Mouse (Mus musculus) frontal cortex, postnatal 36 days (tissue): ENCODE data around the gene Hdac4.

Source experiments
- DNase-seq, 2 experiments: peaks; one replicate each; pipeline ENCODE4 v3.0.0; 2022; ENCODE audit warnings: low spot score in 2 of 2

Gene Hdac4

DNA sequence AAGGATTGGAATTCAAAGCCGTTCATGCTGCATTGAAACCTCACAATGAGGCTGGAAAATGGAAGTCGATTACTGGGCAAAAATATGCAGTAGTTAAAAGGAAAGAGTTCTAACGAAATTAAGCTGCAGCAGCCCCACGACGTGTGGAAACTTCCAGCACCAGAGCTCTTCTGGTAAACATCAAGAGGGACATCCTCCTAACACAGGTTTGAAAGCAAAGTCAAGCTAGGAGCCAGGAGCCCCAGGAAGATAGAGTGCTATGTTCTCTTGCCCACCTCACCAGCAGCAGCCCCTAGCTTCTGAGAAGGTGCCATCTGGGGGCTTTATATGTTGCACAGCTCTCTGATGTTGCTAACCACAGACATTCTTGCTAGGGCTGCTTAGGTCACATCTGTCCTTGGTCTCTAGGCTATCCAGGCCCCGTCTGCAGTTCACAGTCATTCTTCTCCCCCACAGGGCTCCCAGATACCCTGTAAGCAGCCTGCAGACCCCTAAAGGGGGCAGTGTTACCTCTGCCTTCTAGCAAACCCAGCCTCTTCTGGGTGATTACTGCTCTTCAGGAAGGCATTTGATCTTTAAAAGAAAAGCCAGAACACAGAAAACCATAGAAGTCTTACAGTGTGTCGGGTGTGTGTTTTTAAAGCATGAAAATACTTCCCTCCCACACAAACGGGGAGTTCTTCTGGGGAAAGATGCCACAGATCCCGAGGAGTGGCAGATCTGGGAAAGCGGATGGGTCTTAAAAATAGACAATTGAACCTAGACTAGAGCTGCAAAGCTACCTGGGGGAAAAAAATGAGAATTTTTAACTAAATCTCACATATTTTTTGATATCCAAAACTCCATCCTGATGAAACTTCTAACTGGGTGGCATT, 17.2 kb downstream of the Hdac4 start:
- peak in 1 of 2 experiments; percentile 41 for DNase-seq

DNA sequence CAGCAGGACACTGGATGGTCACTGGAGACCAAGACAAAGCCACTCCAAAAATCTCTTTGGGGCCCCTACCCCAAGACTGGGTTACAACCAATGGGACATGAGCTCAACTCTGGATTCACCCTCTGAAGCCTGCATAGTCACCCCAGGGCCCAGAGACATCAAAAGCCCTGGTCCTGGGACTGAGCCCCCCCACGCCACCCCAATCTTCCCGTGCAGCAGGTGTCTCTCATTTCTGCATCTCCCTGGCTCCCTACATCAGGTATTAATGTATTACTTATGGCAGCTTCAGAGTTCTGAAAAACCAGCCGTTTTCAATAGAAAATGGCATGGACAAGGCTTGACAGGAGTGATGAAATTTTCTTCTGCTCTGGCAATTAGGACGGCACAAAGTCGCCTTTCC, 17.9 kb downstream of the Hdac4 start:
- no peak for DNase-seq

DNA sequence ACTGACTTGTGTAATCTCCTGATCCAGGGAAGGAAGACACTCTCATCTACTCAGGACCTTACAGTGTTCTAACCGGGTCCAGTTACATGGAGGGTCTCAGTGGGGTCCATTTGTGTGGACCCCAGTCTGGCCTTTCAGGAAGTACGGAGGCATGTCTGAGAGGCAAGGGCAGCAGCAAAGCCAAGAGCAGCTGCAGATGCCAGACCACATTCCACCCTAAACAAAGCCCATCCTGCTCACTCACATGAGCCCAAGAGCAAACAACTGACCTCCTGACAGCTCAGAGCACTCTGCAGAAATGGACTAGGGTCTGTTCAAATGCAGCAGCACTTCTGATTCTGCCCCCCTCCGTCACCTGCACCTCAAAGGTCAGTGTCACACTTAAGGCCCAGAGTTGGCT, 18.3 kb downstream of the Hdac4 start:
- no peak for DNase-seq

DNA sequence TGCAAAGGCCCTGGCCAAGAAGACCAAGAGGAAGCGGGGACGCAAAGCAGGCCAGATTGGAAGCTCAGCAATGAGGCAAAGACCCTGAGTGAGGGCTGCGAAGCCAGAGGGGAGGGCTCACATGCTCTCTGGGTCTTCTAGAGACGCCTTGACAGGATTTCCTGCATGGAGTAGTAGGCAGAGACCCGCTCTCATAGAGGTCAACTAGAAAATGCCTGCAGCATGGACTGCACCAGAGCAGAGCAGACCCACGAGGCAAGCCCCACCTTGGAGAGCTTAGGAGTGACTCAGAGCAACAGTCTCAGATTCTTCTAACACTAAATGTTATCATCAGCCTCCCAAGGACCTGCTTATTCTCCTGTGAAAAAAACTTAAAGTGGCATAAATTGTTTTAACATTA, 20.2 kb downstream of the Hdac4 start:
- no peak for DNase-seq

DNA sequence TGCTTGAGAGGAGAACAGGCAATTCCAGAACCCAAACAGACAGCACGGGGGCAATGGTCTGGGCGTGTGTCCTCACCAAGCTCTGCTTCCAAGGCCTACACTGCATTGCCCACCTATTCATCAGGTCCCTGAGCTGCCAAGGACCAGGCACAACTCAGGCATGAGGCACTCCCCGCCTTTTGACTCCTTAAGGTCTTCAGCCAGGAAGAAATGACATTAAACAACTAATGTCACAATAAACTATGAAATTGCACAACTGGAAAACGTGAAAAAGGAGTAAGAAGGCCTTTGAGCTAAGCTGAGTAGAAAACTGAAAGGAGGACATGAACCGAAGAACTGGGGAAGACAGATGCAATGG, 20.6 kb downstream of the Hdac4 start:
- no peak for DNase-seq

DNA sequence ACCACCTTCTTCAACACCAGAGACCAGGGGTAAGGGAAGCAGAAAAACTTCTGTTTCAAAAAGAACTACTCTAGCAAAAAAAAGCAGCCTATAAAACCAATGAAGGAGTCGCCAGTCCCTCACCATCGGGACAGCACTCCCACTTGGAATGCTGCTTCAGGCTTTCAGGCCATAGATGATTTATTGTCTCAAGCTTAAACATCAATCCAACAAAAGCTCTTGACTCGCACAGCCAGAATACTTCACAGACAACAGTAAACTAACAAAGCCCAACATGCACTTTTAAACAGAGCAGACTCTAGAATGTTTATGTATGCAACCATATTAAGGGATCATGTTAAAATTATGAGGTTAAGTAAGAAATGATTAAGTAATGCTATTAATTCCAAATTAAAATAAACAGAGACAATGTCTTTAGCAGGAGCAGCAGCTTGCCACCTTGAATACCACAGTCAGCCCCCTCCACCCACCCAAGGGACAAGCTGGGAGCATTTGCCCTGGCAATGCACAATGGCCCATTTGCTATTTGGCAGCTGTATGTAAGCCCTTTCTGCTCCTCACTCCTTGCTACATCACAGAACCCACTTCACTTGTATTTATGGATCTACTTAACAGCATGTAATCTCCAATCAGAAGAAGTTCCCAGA, 21.1 kb downstream of the Hdac4 start:
- DNase-seq = no peak

DNA sequence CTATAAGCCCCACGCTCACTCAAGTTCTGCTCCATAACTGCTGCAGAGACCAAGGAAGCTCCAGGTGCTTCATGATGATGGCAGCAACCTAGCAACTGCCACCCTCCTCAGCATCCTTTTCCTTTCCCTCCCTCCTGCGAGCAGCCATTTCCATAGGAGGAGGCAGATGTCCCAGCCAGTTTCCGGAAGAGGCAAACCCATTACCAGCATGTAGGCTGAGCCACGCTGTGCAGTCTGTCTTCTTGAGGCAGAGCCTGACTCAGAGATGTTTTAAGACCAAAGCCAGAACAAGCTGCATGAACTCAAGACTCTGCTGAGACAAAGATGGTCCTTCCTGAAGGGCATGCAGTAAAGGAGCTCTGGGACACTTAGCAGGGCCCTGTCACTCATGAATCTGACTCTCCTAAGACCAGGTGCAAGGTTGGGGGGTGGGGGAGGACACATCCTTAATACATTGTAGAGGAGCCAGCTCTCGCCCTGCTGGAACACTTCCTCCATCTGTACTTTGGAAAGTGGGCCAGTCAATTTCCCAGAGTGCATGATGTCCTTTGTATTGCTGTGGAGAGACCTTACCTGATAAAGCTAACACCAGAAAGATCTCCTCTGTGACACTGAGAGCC, 24.8 kb downstream of the Hdac4 start:
- peak; percentile 39 to 55 for DNase-seq

DNA sequence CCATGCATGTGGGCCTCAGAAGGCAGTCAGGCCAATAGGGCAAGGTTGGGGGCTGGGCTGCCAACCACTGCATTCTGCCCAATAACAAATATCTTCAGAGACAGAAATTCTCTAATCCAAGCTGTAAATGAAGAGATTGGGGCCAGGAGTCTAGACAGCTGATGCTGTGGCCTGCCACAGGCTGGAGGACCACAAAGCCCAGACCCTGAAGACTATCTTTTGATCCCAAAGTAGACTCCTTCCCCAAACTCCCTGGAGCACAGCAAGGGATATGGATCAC, 25.8 kb downstream of the Hdac4 start:
- no peak for DNase-seq

DNA sequence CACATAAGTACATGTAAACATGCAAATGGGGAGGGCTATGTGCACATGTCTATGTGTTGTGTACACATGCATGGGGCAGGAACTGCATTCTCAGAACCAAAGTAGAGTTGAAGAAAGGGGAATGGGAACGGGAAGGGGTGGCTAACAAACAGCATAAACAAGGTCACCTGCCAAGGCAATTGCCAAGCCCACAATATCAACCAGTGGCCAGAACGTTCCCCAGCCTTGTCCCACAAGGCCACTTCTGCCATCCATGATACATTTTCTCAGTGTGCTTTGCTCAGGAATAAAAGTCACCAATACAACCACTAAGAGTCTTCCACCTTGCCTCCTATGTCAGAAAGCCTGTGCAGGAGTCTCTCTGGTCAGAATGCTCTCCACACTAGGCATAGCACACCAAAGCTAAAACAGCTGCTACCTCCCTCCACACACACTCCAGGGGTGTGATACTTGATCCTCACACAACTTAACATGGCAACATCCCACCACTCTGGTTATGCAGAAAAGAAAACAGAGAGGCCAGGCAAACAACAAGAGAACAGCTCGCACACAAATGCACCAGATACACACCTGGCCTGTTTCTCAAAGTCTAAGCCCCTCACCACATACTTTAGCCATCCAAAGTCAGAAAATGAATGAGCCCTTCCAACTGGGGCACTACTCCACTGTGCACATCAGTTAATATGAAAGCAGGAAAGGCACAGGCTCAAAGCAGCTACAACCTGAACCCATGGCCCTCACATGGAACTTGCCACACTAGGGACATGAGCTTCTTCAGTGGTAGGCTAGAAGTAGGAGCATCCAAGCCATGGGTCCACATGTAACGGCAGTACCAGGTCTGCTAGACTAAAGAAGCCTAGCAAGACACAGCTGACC, 26.4 kb downstream of the Hdac4 start:
- no peak for DNase-seq

DNA sequence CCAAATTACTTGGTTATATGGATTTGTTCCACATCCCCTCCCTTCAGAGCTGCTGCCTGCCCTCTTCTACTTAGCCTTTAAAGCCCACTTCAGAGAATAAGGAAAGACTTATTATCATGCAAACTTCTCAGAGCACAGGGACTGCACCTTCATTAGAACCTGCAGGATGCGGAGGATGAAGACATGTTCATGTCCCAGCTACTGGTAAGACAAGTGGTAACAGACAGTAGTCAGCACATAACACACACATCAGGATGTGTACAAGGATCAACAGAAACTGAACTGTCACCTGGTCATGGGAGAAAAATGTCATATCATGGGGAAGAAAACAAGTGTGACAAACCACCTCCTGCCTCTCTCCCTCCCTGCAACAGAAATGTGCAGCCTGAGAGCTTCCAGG, 31.6 kb downstream of the Hdac4 start:
- no peak for DNase-seq

DNA sequence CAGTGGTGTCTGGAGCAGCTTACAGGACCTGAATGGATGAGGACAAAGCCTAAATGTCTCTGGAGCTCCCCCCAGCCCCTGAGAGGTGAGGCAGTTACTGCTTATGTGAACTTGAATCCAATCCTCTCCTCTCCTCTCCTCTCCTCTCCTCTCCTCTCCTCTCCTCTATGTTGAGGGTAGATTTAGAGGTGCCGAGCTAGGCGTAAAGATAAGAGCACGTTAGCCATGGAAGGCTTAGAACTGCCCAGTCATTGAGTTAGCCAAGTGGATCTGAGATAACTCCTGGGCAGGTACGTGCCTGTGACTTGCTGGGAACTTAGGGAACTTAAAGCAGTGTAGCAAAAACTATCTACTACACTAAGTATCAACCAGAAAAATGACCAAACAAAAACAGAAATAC, 35.7 kb downstream of the Hdac4 start:
- DNase-seq = no peak

DNA sequence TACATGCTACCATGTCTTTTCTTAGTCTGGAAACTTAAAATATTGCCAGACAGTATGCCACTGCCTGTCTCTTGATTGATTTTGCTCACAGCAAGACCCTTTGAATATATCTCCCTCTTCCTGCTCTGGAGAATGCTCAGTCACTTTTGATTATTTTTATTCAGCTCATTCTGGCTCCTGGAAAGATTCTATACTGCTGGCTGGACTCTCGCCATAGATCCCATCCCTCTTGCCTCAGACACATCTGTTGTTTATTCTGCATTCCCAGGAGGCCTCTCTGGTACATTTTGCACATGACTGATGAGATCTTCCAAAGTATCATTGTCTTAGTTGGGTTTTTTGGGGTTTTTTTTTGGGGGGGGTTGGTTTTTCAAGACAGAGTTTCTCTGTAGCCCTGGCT, 45.3 kb downstream of the Hdac4 start:
- DNase-seq = peak in 1 of 2 experiments; percentile 37

DNA sequence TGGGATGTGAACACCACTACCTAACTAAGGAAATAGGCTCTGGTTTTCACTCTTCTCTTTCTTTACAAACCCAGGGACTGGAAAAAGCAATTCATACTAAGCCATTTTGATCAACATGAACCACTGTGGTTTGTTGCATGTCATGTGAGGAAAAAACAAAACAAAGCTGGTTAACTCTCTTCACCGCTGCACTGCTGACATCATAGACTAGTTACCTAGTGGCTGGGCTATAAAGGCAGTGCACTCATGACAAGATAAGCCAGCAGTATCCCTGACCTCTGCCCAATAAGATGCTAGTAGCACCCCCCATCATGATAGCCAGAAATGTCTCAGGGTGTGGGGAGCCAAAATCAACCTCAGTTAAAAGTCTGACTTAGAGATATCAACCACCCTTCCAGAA, 47.0 kb downstream of the Hdac4 start:
- no peak for DNase-seq

DNA sequence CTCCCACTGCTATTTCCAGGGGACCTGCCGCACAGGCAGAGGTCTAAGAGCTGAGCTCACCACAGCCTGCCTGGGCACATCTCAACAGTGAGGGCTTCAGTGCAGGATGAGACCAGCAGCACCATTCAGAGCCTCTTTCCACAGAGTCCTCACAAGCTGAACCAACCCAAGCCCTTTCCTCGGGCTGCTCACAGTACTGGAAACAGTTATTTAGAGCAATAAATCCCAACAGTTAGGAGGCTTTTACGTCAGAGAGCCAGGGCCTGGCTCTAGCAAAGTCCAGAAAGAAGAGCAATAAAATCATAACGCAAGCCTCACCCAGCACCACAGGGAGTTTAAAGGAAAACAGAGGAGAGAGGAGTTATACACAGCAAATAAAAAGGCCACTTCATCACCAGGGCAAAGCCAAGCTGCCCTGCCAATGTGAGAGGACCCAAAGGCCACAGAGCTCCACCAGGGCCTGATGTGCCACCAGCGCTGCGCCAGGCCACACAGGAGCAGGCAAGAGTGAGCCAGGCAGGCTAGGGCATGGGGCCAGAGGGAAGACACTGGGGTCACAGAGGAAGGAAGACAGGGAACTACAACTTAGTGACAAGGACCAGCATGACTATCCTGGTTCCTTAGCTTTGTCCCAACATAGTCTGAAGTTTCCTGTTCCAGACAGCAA, 50.5 kb downstream of the Hdac4 start:
- no peak for DNase-seq

DNA sequence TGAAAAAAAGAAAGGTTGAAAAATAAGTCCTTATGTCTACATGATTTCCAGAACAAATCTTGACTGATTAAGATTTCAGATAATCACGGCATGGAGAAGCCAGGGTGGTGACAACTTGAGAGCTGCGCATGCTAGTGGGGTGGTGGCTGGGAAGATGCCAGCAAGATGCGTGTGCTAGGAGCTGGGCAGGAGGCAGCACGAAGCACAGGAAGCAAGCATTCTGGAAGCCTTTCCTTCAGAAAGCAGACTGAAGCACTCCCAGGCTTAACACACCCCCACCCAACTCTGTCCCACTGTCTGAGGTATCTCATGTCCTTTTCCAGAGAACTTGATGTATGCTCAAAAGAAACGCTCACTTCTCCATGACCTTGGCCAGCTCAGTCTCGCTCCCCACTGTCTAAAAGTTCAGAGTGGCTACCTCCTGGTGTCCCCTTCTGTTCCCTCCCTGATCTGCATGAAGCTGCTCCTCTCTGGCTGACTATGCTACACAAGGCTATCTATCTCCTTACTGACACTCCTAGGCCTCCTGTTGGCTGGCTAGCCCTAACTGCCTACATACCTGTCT, 52.1 kb downstream of the Hdac4 start:
- peak; percentile 41 to 45 for DNase-seq

DNA sequence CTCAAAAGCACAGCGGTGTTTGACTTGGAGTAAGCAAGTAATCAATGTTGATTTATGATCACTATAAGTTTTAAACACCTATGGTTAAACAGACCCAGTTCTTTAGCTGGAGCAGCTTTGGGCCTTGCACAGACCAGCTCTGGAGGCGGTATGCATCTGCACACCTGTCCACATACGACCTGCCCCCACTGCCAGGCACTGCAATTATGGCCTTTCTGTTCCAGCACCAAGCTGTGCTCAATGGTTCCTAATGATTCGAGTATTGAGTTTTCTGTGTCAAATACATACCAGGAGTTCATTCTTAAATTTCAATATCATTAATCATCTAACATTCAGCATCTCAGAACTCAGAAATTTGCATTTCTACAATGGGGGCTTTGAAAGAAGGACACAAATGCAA, 52.7 kb downstream of the Hdac4 start:
- DNase-seq = no peak

DNA sequence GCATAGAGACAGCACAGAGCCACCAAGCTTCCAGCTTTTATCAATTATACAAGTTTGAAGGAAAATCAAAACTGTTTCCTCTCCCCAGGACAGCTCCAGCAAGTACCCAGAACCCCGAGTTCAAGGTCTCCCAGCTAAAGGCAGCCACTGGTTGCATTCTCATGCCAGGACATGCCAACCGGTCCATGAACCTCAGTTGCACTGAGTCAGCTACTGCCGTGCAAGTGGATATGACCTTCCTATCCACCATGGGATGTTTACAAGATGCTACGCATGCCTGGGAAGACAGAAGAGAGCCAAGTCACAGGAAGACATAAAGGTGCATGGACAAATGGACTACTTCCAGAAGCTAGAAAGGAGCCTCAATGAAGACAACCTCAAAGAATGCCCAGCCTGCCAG, 56.5 kb downstream of the Hdac4 start:
- no peak for DNase-seq

DNA sequence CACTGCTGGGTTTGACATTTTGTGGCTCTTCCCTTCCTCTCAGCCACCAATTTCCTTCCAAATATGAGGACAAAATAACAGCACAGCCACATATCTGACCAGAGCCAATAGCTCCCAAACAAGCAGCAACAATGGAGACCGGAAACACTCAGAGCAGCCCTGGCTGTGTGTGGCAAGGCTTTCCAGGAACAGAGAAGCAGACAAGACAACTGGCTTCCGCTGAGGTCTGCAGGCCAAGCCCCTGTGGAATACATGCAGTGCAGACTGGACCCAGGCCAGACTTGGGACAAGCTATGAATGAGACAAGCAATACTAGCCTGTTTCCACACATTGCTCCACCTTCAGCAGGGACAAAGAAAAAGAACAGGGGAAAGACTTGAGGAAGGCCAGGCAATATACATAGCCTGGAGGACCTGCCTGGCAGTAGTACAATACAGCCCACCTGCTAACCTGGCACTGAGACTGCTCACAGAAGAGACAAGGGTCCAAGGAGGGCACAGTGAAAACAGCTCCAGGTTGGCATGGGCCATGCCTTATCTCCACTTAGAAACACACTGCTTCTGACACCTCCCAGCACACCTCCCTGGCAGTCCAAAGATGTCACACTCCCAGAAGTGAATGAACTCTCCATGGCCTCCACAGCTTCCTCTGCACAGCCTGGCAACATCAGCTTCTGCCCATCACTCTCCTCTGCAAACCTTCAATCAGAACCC, 58.2 kb downstream of the Hdac4 start:
- no peak for DNase-seq

DNA sequence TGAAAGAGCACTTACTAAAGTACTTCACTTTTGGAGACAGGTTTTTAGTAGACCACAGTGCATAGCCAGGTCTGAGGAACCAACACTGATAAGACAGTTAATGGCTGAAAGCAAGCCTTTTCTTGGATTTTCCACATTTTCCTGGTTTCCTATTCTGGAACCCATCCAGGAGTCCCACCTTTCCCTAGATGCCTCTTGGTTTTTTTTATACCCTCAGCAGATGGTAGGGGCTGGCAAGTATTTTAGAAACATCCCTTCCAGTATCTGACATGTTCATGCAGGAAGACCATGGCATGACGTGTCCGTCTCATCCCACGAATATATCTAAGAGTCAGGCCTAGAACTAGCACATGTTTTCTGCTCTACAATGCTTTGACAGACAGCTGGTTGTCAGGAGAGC, 59.1 kb downstream of the Hdac4 start:
- no peak for DNase-seq

DNA sequence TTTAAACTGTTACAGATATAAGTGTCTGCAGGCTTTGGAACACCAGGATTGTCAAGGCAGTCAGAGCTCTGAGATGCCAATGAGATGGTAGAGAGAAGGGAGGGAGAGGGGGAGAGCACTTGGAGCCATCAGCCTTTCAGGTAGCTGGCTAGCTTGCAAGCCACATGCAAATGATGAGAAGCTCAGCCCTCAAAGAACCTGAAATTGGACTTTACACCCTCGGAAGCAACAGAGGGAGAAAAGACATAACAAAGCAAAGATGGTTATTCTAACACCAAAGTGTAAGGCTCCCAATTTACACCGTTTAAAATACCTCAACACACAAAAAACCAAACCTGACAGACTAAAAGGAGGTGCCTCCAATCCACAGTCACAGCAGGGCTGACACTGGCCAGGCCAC, 63.3 kb downstream of the Hdac4 start:
- DNase-seq = no peak
